Mouse (Mus musculus) E14TG2a.4 (cell line): ENCODE measurements around the gene Eapp.

ENCODE experiments used
- H3K27me3 ChIP-seq: 2 replicates; pipeline ENCODE4 v1.6.1; 2014; ENCODE audit warnings: low read length, control low read depth; ENCODE audit not compliant: insufficient read depth
- H3K36me3 ChIP-seq: 2 replicates; pipeline ENCODE4 v1.6.1; 2014; ENCODE audit warnings: low read length, control low read depth; ENCODE audit not compliant: insufficient read depth
- H3K4me1 ChIP-seq: replicated peaks from 2 replicates; pipeline ENCODE4 v1.6.1; 2014; ENCODE audit warnings: low read depth, low read length, control low read depth
- H3K4me3 ChIP-seq: replicated peaks from 2 replicates; pipeline ENCODE4 v1.5.1; 2014; ENCODE audit warnings: mild to moderate bottlenecking, low read length
- H3K9me3 ChIP-seq: 2 replicates; pipeline ENCODE4 v1.6.1; 2014; ENCODE audit warnings: low read length, control low read depth
- CTCF ChIP-seq: conservative IDR thresholded peaks from 2 replicates; pipeline ENCODE4 v1.5.1; 2014; ENCODE audit warnings: low read length
- NANOG ChIP-seq: IDR thresholded peaks from 2 replicates; pipeline ENCODE4 v1.6.1; 2014; ENCODE audit warnings: borderline replicate concordance, low read length, mixed read lengths
- POU5F1 ChIP-seq: IDR thresholded peaks from 2 replicates; pipeline ENCODE4 v1.6.1; 2014; ENCODE audit warnings: low read length, borderline replicate concordance

Gene Eapp

DNA sequence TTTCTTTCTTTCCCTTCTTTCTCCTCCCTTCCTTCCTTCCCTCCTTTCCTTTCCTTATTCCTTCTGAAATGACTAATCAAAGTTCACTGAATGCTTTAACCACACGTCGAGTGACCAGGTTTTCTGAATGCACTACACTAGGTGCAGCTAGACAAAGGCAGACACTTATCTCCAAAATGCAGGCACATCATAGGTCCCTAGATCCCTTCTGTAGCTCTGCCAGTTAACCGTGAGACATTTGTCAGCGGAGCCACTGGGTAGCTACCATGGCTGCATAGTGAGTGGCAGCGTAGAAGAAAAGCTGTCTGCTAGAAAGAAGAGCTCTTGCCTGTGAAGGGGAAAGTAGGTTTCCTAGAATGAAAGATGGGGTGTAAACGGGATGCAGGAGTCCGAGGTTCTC lies 3.7 kb upstream of the Eapp start:
- Histone ChIP-seq H3K27me3 (peaks cover 3% of the 10 kb centered on the region; the same call in 1 of the 2 replicates), H3K9me3 (no peaks in the 10 kb centered on the region), H3K36me3 (no peaks in the 10 kb centered on the region), H3K4me3 (no peak overlapping the region), H3K4me1 (peaks cover 15% of the 10 kb centered on the region)
- TF ChIP-seq NANOG (no peak), CTCF (no peak)

DNA sequence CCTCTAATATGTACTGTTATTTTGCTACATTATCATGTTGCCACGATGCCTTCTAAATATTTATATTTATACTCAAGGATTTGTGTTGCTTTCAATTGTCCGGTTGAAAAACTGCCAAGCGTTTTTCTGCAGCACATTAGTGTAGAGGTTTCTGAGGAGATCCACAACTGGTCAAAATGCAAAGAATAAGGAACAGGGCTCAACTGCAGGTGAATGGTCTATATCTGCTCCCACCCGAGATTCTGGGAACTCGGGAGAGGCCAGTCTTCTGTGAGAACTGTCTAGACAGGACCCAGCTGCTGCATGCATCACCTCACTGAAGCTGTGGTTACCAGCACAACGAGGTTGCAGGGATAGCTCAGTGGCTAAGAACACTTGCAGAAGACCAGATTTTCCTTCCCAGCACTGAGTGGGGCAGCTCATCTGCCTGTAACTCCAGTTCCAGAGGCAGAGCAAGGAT lies 2.1 kb upstream of the Eapp start:
- peaks cover 20% of the 10 kb centered on the region for H3K4me1 ChIP-seq
- no peak overlapping the region for H3K4me3 ChIP-seq
- H3K27me3 ChIP-seq, result peaks cover 3% of the 10 kb centered on the region; the same call in 1 of the 2 replicates
- TF ChIP-seq POU5F1 (no peak), NANOG (no peak), CTCF (no peak)
- H3K36me3 ChIP-seq, result peaks cover 6% of the 10 kb centered on the region
- no peaks in the 10 kb centered on the region for H3K9me3 ChIP-seq

DNA sequence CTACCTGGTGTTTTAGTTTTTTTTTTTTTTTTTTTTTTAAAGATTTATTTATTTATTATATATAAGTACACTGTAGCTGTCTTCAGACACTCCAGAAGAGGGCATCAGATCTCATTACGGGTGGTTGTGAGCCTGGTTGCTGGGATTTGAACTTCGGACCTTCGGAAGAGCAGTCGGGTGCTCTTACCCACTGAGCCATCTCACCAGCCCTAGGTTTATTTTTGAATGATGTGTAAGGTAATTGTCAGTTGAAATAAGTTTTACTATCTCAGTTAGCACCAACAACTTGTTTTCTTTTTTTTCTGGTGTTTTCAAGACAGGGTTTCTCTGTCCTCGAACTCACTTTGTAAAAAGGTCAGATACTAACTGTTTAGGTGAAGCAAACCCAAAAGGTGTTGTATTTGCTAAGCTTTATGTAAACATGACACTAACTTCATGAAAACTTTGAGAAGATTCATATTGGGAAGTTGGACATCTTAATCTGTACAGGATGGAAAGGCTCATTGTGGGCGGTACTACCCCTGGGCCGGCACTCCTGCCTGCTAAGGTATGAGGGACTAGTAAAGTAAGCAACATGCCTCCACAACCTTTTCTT lies 1.4 kb upstream of the Eapp start:
- Histone ChIP-seq H3K4me3 (no peak overlapping the region), H3K4me1 (peaks cover 16% of the 10 kb centered on the region), H3K27me3 (peaks cover 3% of the 10 kb centered on the region; the same call in 1 of the 2 replicates), H3K9me3 (no peaks in the 10 kb centered on the region), H3K36me3 (peaks cover 14% of the 10 kb centered on the region)
- TF ChIP-seq CTCF, result no peak
- no peak for TF ChIP-seq POU5F1
- TF ChIP-seq NANOG, result no peak

DNA sequence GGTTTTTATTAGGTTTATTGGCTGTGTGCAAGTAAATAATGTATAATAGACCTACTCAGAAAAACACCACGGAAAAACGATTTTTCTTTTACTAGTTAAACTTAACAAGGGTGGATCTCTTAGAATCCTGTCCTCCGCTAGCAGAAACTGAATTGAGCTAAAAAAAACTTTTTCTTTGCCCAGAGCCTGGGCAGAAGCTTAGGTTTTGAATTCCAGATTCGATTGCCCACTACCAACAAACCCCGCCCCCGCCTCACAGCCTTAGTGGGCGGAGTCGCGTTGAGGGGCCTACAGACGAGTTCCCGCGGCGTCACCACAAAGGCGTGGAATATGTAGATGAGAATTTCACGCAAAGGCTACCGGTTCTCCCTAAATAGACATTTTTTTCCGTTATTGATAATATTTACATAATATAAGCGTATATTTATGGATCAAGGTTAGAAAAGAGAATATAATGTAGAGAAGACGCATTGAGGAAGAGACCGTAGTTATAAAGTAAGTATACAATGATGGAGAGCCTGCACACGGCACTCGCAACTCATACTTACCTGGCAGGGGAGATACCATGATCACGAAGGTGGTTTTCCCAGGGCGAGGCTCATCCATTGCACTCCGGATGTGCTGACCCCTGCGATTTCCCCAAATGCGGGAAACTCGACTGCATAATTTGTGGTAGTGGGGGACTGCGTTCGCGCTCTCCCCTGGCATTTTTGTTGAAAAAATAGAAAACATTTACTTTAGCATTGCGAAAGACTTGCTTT lies 725 bp upstream of the Eapp start:
- Histone ChIP-seq H3K27me3 (peaks cover 3% of the 10 kb centered on the region; the same call in 1 of the 2 replicates), H3K4me1 (peaks cover 16% of the 10 kb centered on the region), H3K36me3 (peaks cover 20% of the 10 kb centered on the region), H3K9me3 (no peaks in the 10 kb centered on the region), H3K4me3 (peak overlapping the region; percentile 94)
- no peak for TF ChIP-seq POU5F1
- TF ChIP-seq CTCF, result no peak
- TF ChIP-seq NANOG, result no peak

DNA sequence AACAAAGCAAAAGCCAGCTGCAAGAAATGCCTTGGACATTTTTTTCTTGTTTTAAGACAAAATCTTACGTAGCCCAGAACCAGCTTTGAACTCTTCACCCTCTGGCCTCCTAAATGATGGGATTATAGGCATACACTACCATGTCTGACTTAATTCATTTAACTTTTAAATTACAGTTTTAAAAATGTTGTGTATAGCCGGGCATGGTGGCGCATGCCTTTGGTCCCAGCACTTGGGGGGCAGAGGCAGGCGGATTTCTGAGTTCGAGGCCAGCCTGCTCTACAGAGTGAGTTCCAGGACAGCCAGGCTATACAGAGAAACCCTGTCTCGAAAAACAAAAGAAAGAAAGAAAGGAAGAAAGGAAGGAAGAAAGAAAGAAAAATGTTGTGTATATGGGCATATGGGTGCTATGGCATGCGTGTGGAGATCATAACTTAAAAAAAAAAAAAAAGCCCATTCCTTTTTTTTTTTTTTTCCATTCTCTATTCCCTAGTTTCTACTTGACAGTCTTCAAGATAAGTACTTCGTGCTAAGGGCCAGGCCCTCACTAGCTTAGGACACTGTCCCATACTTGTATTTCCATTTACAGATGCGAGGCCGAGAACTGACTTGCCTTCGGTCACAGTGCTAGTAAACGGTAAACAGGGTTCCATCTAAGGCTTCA lies 718 bp downstream of the Eapp start:
- Histone ChIP-seq H3K9me3 (no peaks in the 10 kb centered on the region), H3K36me3 (peaks cover 33% of the 10 kb centered on the region), H3K4me3 (peak overlapping the region; percentile 94), H3K27me3 (peaks cover 3% of the 10 kb centered on the region; the same call in 1 of the 2 replicates), H3K4me1 (peaks cover 16% of the 10 kb centered on the region)
- TF ChIP-seq CTCF (no peak), NANOG (no peak), POU5F1 (no peak)

DNA sequence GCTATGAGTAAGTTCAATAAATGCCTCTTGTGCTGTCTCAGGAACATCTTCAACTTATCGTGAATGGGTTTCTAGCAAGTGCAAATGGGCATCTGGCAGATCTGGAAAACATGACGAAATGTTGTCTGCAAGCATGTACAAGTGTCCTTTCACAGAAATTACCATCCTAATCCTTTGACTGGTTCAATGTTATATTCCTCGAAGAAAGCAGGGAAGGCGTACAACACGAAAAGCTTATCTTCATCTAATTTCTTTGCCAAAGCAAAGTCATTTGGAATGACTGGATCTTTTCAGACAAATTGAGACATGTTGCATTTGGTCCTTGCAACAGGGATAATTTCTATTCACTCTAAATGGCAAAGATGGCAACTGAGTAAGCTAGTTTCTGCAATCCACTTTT lies 6.6 kb downstream of the Eapp start:
- no peaks in the 10 kb centered on the region for H3K9me3 ChIP-seq
- no peaks in the 10 kb centered on the region for H3K27me3 ChIP-seq
- peaks cover 89% of the 10 kb centered on the region for H3K36me3 ChIP-seq
- H3K4me1 ChIP-seq, result peaks cover 21% of the 10 kb centered on the region
- H3K4me3 ChIP-seq, result no peak overlapping the region
- TF ChIP-seq POU5F1 (no peak), CTCF (no peak), NANOG (no peak)

DNA sequence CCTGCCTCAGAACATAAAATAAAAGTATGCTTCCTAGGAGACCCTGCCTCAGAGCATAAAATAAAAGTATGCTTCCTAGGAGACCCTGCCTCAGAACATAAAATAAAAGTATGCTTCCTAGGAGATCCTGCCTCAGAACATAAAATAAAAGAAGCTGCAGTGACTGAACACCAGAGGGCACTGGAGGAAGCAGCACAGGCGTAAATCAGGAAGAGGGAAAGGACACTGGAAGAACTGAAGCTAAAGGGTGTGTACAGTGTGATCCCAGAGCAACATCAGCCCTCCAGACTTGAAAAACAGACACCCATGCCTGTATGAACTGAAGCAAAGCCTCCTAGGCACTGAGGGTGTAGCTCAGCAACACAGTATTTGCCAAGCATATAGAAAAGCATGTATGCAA lies 12.5 kb downstream of the Eapp start:
- Histone ChIP-seq H3K36me3 (peaks cover 59% of the 10 kb centered on the region), H3K4me1 (peaks cover 22% of the 10 kb centered on the region), H3K9me3 (no peaks in the 10 kb centered on the region), H3K27me3 (no peaks in the 10 kb centered on the region), H3K4me3 (no peak overlapping the region)
- TF ChIP-seq NANOG (no peak), CTCF (peak; percentile 38)

DNA sequence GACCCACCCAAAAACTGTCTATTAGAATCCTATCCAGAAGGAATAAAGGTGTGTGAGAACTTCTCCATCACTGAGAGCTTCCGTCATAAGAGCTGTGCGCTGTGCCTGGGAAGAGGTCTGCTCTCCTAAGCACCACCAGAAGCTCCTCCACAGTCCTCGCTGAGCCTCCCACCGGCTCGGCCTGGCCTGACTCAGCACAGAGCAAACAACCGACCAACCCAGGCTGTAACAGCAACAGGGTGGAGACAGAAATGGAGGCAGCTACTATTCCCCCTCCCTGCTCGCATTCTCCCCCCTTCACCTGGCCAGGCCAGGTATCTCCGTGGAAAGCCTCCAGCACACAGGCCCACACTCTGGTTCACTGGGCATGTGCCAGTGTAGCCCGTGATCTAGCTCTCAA lies 19.0 kb downstream of the Eapp start:
- peaks cover 71% of the 10 kb centered on the region for H3K36me3 ChIP-seq
- H3K27me3 ChIP-seq, result no peaks in the 10 kb centered on the region
- no peak for TF ChIP-seq CTCF
- TF ChIP-seq POU5F1, result no peak
- no peak for TF ChIP-seq NANOG

DNA sequence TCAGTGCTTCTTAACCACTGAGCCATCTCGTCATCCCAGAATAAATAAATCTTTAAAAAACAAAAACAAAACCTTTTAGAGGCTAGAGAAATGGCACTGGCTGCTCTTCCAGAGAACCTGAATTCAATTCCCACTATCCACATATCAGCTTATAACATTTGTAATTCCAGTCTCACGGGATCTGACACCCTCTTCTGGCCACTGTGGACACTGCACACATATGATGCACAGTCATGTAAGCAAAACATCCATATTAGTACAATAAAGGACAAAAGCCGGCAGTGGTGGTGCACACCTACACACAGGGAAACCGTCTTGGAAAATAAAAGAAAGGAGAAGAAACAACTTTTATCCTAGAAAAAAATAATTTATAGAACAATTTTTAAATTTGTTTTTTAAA lies 20.3 kb downstream of the Eapp start:
- Histone ChIP-seq H3K9me3 (no peaks in the 10 kb centered on the region), H3K27me3 (no peaks in the 10 kb centered on the region), H3K4me1 (peaks cover 38% of the 10 kb centered on the region), H3K36me3 (peaks cover 79% of the 10 kb centered on the region), H3K4me3 (no peak overlapping the region)
- peak; percentile 38 for TF ChIP-seq CTCF
- no peak for TF ChIP-seq NANOG
- no peak for TF ChIP-seq POU5F1

More for the DNA sequence above, 19.0 kb downstream of the Eapp start:
- no peak overlapping the region for H3K4me3 ChIP-seq
- H3K4me1 ChIP-seq, result peaks cover 27% of the 10 kb centered on the region
- H3K9me3 ChIP-seq, result no peaks in the 10 kb centered on the region
